Mouse (Mus musculus) retina, postnatal 7 days (tissue): ENCODE data around the gene Sf3b5.
"Not testable (repeated sequence)": the region's sequence is repeated elsewhere in the genome, so short reads cannot be mapped to it uniquely, and the experiment has no call there.

Experiments used
- DNase-seq: peaks from one replicate; pipeline ENCODE4 v3.0.0-alpha.2; 2012; ENCODE audit warnings: low read depth, low spot score

The Sf3b5 gene

DNA sequence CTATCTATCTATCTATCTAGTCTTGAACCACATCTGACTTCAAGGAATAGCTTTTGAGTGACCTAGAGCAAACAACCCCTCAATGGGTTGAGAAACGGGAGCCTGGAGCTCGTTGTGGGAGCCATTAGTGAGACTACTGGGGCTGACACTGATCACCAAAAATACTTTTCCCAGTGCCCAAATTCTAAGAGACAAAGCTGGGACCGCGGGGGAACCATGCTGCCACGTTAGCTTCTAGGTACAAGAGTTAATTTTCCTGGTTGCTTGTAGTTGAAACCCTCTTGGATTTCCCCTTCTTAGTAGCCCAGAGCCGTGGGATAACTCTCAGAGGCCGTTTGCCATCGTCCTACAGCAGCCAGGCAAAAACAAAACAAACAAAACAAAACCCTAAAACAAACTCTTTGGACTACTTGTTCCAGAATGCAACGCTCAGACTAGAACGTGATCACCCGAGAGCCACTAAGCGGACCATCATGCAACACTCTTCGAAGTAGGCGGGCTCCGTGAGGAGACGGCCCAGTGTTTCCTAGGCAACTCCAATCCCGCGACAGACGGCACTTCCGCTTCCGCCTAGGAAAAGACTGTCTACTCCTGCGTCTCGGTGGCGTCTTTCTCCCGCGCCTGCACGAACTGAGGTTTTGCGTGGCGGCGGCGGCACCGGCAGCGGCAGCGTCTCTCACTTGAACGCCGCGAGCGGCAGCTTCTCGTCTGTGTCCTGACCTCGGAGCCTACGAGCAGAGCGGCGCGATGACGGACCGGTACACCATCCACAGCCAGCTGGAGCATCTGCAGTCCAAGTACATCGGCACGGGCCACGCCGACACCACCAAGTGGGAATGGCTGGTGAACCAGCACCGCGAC, 3.0 kb downstream of the Sf3b5 start:
- peak; percentile 92 for DNase-seq

GRCm38 (mm10) chr10:13008737-13009121, 3.6 kb downstream of the Sf3b5 start:
- DNase-seq, result no peak

DNA sequence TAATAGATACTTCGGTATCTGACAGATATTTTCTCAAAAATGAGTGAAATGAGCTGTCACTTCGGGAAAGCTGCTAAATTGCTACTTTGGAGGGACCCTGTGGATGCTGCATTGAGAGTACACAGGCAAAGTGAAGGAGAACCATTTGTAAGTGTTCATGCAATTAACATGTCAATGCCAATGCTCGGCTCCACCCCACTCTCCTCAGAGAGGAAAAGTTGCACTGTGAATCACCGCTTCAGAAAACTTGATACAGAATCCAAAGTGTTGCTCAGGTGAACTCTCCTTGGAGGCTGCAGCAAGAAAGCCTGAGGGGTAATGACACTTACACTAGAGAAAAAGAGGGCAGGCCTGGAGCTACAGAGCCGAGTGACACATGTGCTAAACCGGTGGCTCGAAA, 8.9 kb downstream of the Sf3b5 start:
- no peak for DNase-seq

GRCm38 (mm10) chr10:13016573-13016972, 11.4 kb downstream of the Sf3b5 start:
- DNase-seq, result peak; percentile 48

DNA sequence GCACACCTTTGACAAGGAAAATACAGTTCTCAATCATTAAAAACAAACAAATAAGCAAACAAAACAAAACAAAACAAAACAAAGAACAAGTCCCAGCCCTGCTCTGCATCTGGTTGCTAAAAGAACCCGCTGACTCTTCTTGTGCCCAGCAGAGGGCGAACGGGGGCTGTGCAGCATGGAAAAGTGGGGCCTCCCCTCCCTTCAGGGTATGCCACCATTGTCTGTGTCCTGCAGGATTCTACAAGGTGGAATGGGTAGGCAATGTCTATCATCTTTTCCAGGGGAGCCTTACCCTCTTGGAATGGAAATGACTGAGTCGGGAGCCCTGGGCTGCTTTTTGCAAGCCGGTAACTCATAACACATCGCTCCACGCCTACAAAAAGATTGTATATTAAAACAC, 13.4 kb downstream of the Sf3b5 start:
- no peak for DNase-seq

DNA sequence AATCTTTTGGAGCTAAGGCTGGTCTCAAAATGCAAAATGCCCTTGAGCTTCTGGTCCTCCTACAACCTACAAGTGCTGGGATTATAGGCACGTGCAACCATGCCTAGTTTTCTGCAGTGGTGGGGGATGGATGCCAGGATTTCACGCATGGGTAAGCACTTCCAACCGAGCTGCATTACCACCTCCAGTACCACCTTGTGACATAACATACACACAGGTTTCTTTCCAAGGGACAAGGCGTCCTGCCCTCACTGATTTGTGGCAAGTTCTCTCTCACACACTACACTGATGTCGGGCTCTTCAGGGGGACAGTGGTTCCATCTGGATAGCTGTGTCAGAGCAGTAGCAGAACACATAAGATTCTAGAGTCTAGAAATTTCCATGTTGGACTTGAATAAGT, 13.9 kb downstream of the Sf3b5 start:
- DNase-seq, result no peak

GRCm38 (mm10) chr10:13022103-13022502, 17.0 kb downstream of the Sf3b5 start:
- DNase-seq, result no peak

DNA sequence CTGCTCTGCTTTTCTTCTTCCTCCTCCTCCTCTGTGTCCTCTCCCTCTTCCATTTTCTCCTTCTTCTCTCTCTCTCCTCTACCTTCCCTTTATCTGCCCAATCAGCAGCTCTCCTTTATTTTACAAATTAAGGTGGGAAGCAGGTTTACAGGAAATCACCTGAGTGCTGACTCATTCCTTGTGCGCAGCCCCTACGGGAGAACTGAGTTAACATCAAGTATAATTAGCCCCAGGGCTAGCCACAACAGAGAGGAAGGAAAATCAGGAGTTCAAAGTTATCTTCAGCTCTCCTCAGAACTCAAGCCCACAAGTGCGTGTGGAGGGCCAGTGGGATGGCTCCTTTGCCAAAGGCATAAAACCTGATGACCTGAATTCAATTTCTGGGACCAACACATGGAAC, 18.8 kb downstream of the Sf3b5 start:
- not testable (repeated sequence) for DNase-seq

DNA sequence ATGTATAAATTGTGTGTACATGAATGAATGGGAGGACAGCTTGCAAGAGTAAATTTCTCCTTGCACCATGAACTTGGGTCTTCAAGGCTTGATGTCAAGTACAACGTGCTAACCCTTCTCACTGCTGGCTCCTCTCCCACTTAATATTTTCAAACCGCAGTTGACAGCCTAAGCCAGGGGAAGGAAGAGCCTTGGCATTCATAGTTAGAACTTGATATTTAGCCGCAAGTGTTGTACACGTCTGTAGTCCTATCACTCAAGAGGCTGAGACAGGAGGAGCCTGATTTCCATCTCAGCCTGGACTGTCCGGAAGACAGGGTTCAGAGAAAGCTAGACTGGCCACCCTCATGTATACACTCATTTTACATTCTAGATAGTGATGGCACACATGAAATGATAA, 22.6 kb downstream of the Sf3b5 start:
- no peak for DNase-seq

DNA sequence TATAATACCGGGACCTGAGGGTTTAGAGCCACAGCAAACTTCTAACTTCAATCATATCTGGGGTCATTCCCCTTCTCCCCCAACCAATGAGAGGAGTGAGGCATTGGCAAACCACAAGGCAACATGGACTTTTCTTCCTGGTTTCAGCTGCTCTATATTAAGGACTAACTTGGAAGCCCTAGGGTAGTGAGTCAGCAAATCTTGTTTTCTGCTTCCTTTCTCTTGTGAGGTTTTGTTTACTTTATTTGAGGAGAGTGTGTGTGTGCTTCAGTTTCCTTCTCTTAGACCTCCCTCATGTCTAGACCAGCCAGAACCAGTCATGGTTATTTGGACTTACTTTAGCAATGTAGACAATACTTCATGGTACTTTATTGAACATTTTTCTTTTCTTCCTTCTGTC, 23.1 kb downstream of the Sf3b5 start:
- DNase-seq, result no peak

GRCm38 (mm10) chr10:13029416-13029815, 24.3 kb downstream of the Sf3b5 start:
- no peak for DNase-seq

DNA sequence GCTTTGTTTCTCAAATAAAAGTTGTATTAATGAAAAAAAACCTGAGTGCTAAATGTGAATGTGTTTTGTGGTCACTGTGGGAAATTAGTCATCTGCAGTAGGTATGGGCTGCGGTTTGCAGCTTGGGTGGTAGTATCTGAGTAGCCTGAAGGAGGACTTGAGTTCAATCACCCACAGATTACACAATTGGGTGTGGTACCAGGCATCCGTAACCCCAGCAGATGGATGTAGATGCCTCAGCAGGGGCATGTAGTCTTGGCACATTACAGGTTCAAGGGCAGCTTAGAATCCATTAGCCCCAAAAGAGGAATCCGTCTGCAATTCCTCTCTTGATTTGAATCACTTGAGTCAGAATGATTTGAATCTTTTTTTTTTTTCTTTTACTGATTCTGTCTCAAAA, 30.1 kb downstream of the Sf3b5 start:
- no peak for DNase-seq

GRCm38 (mm10) chr10:13039637-13040174, 34.6 kb downstream of the Sf3b5 start:
- no peak for DNase-seq

DNA sequence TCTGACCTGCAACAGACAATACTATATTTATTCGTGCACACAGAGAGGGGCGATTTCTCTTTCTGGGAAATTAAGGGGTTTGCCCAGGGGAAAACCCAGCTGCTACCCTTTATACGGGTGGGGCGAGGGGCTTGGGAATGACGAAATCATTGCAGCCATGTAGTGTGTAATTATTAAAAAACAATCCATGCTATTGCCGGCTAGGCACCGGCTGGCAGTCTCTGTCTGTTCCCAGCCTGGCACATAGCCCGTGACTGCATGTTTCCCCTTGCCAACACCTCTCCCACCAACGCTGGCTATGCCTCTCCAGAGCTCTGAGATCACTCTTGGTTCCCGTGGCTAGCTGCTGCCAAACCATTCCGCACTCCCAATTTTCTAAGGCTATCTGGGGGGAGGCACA, 39.5 kb downstream of the Sf3b5 start:
- DNase-seq, result no peak

GRCm38 (mm10) chr10:13047816-13048215, 42.7 kb downstream of the Sf3b5 start:
- DNase-seq, result no peak

DNA sequence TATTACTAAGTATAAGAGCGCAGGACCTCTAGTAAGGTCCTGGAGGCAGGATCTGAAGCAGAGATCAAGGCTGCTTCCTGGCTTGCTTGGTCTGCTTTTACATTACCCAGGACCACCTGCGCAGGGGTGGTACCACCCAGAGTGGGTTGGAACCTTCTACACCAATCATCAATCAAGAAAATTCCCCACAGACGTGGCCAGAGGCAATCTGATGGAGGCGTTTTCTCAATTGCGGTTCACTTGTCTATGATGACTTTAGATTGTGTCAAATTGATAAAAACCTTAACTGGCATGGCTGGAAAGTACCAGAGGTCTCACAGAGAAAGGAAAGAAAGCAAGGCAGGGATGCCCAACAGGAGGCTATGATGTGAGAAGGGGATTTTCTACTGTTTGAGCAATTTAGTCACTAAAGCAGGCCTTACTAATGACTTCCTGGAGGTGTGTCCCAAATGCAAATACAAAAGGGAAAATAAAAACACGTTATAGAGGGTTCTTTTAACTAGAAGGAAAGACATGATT, 51.8 kb downstream of the Sf3b5 start:
- DNase-seq, result no peak
